Comparison of ENCODE assay signal across 23 mouse cellular contexts in the genomic region with DNA sequence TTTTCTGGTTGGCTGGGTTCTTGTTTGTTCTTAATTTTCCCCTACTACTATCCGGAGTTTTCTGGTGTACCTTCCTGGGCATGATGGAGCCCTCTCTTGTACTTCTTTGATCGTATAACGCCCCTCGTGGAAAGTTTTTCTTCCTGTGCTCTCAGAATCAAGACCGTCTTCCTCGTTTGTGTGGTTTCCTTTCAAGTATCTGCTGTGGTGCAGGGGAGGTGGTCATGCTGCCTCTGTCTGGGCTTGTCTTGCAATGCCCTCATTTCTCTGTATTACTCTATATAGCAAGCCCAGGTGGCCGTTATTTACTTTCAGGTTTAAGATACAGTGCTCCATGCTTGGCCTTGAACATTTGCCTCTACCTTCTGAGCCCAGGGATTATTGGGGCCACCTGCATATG. TPM values are rescaled to one million over a fixed set of nuclear protein-coding genes. Genes with fewer than 3 reads are reported as not detected.
DNase-seq lines count a peak whose midpoint lies in the region; TF ChIP-seq lines count a peak whose summit lies in the region.
"Had no signal": no experiment of that assay in that cellular context is flagged by ENCODE, and none has a peak within 500 bp of the region (broad histone marks: within the 10 kb centered on the region; RNA-seq: fewer than 3 reads in every experiment).

No protein-coding gene starts in this region.

- in situ Hi-C loops in CH12.LX (cut with MboI; ENCODE audit: low pct_ligation_motif_present, low pct_unique_long_range_greater_than_20kb, low sequenced_read_pairs): no loop called here

- H3K27ac ChIP-seq in CH12.LX (ENCODE audit: insufficient read depth, low read depth): peak overlapping the region; percentile 78; the same call in 1 of the 2 replicates
- H3K27ac ChIP-seq: gastrocnemius, adult 2 months; limb, embryonic 15.5 days; liver, embryonic 15.5 days; midbrain, embryonic 10.5 days; neural tube, embryonic 12.5 days had no signal

- 0 out of 2 replicates have a peak, but pooled peaks have one; percentile 17 for TF ChIP-seq POLR2A in CH12.LX (IDR thresholded peaks at IDR 0.05; ENCODE audit: low read depth, low read length)

- peaks cover 3% of the 10 kb centered on the region for H3K9me3 ChIP-seq in CH12.LX (replicated peaks; ENCODE audit: low read length)
- H3K9me3 ChIP-seq: limb, embryonic 15.5 days; liver, embryonic 15.5 days; midbrain, embryonic 10.5 days; neural tube, embryonic 12.5 days had no signal

- H3K9ac ChIP-seq in CH12.LX (ENCODE audit: insufficient read depth, low read depth): 0 out of 2 replicates have a peak overlapping the region, but pooled peaks have one; percentile 6
- H3K9ac ChIP-seq: limb, embryonic 15.5 days; liver, embryonic 15.5 days; neural tube, embryonic 12.5 days had no signal

- no peak overlapping the region for H3K4me3 ChIP-seq in CH12.LX (replicated peaks in 1 of 3; ENCODE audit: low read depth in 2 of 3, low read length in 2 of 3, poor library complexity in 1 of 3)
- H3K4me3 ChIP-seq: gastrocnemius, adult 2 months; limb, embryonic 15.5 days; liver, embryonic 15.5 days; midbrain, embryonic 10.5 days; neural tube, embryonic 12.5 days had no signal

- peak; percentile 91 for TF ChIP-seq EP300 in CH12.LX (IDR thresholded peaks at IDR 0.05; ENCODE audit: low read length)

- H3K79me2 ChIP-seq in CH12.LX (replicated peaks; ENCODE audit: control insufficient read depth, extremely low read depth, insufficient read depth, poor library complexity, severe bottlenecking): no peaks in the 10 kb centered on the region

- TF ChIP-seq RAD21 in CH12.LX (IDR thresholded peaks at IDR 0.05; ENCODE audit: low read depth, low read length): peak; percentile 34

- H3K4me2 ChIP-seq in CH12.LX (ENCODE audit: insufficient read depth, low read depth, poor library complexity, severe bottlenecking): 0 out of 2 replicates have a peak overlapping the region, but pooled peaks have one; percentile 7
- H3K4me2 ChIP-seq: limb, embryonic 15.5 days; liver, embryonic 15.5 days; neural tube, embryonic 12.5 days had no signal

- dilution Hi-C loops in CH12.LX (cut with MboI; ENCODE audit: extremely low pct_ligation_motif_present, extremely low pct_unique_long_range_greater_than_20kb, low sequenced_read_pairs): no loop called here

- peaks cover 10 to 24% of the 10 kb centered on the region in 2 experiments for H3K4me1 ChIP-seq in CH12.LX (ENCODE audit: control insufficient read depth in 1 of 2, insufficient read depth in 2 of 2)
- H3K4me1 ChIP-seq: limb, embryonic 15.5 days; liver, embryonic 15.5 days; midbrain, embryonic 10.5 days; neural tube, embryonic 12.5 days had no signal

- H3K36me3 ChIP-seq in CH12.LX (replicated peaks in 1 of 2; ENCODE audit: control insufficient read depth in 1 of 2, insufficient read depth in 1 of 2, low read length in 1 of 2): no peaks in the 10 kb centered on the region
- H3K36me3 ChIP-seq: limb, embryonic 15.5 days; liver, embryonic 15.5 days; midbrain, embryonic 10.5 days; neural tube, embryonic 12.5 days had no signal

- peak in 1 of 2 experiments; percentile 33; a peak in 2 of 4 replicates for TF ChIP-seq CTCF in CH12.LX (conservative IDR thresholded peaks at IDR 0.05 in 1 of 2, IDR thresholded peaks at IDR 0.05 in 1 of 2; ENCODE audit: low read depth in 2 of 2, low read length in 2 of 2)

- no peaks in the 10 kb centered on the region for H3K27me3 ChIP-seq in CH12.LX (replicated peaks)
- H3K27me3 ChIP-seq: limb, embryonic 15.5 days; liver, embryonic 15.5 days; neural tube, embryonic 12.5 days had no signal

- DNase-seq in CD4-positive helper T cell, adult 2 months (ENCODE audit: low read depth, low spot score): peak; percentile 77
- DNase-seq in CH12.LX (ENCODE audit: extremely low read depth): peak; percentile 76
- peak; percentile 87 for DNase-seq in induced T-regulatory cell, adult 2 months (ENCODE audit: low read depth)
- DNase-seq in thymus, postnatal 0 days (ENCODE audit: low spot score): peak; percentile 72
- no peak for DNase-seq in left cerebral cortex, adult 9 months (ENCODE audit: low spot score in 2 of 2)
- DNase-seq in adrenal gland, adult 8-10 months: no peak
- DNase-seq in urinary bladder, adult 18-20 months (ENCODE audit: low spot score in 2 of 2): no peak
- DNase-seq: adrenal gland, adult 2 months; cerebellum, adult 9-10 months; embryo, embryonic 11 days; gastrocnemius, adult 2 months; heart, adult 18-20 months; heart, postnatal 4 days; kidney, adult 11 months; lung, postnatal 14 days; right cerebral cortex, adult 18-20 months had no signal

TF ChIP-seq in CH12.LX, 34 proteins besides CTCF, POLR2A, EP300 and RAD21:
- TF ChIP-seq CHD2 (IDR thresholded peaks at IDR 0.05; ENCODE audit: low read length): no peak
- no peak for TF ChIP-seq E2F4 (IDR thresholded peaks at IDR 0.05; ENCODE audit: insufficient replicate concordance, low read depth, low read length)
- TF ChIP-seq CHD1 (IDR thresholded peaks at IDR 0.05; ENCODE audit: low read depth, low read length): peak; percentile 98
- TF ChIP-seq TCF12 (IDR thresholded peaks at IDR 0.05; ENCODE audit: low read depth, low read length): peak; percentile 98
- 0 out of 2 replicates have a peak, but pooled peaks have one; percentile 39 for TF ChIP-seq SIN3A (IDR thresholded peaks at IDR 0.05; ENCODE audit: low read length)
- no peak for TF ChIP-seq ZNF384 (IDR thresholded peaks at IDR 0.05; ENCODE audit: low read depth, low read length)
- no peak for TF ChIP-seq UBTF (IDR thresholded peaks at IDR 0.05; ENCODE audit: low read depth, low read length)
- TF ChIP-seq ZMIZ1 (IDR thresholded peaks at IDR 0.05; ENCODE audit: low read depth, low read length): no peak
- TF ChIP-seq JUND (conservative IDR thresholded peaks at IDR 0.05; ENCODE audit: low read depth, low read length): peak; percentile 63; the same call in 1 of the 2 replicates
- TF ChIP-seq SMC3 (IDR thresholded peaks at IDR 0.05; ENCODE audit: low read depth, low read length): peak; percentile 41
- TF ChIP-seq BHLHE40 (IDR thresholded peaks at IDR 0.05; ENCODE audit: low read depth, low read length): peak; percentile 69
- TF ChIP-seq USF2 (conservative IDR thresholded peaks at IDR 0.05; ENCODE audit: low read depth, low read length): no peak
- TF ChIP-seq NRF1 (IDR thresholded peaks at IDR 0.05; ENCODE audit: low read depth, low read length): no peak
- no peak for TF ChIP-seq ZC3H11A (IDR thresholded peaks at IDR 0.05; ENCODE audit: low read depth, low read length)
- no peak for TF ChIP-seq MXI1 (IDR thresholded peaks at IDR 0.05; ENCODE audit: low read depth, low read length)
- peak; percentile 75 for TF ChIP-seq JUN (IDR thresholded peaks at IDR 0.05; ENCODE audit: insufficient read depth, low read depth, low read length)
- TF ChIP-seq MAZ (IDR thresholded peaks at IDR 0.05; ENCODE audit: low read depth, low read length): 0 out of 2 replicates have a peak, but pooled peaks have one; percentile 15
- no peak for TF ChIP-seq NELFE (IDR thresholded peaks at IDR 0.05; ENCODE audit: low read depth, low read length)
- TF ChIP-seq TBP (conservative IDR thresholded peaks at IDR 0.05; ENCODE audit: low read depth, low read length): no peak
- TF ChIP-seq MEF2A (IDR thresholded peaks at IDR 0.05; ENCODE audit: borderline replicate concordance, low read depth, low read length): peak; percentile 86
- peak; percentile 69; the same call in 1 of the 2 replicates for TF ChIP-seq MAX (IDR thresholded peaks at IDR 0.05; ENCODE audit: low read length)
- peak; percentile 63; the same call in 1 of the 2 replicates for TF ChIP-seq ELF1 (IDR thresholded peaks at IDR 0.05; ENCODE audit: low read depth, low read length)
- TF ChIP-seq HCFC1 (IDR thresholded peaks at IDR 0.05; ENCODE audit: low read depth, low read length): peak; percentile 14; the same call in 1 of the 2 replicates
- peak; percentile 88 for TF ChIP-seq MYC (IDR thresholded peaks at IDR 0.05; ENCODE audit: low read depth, low read length)
- TF ChIP-seq ETS1 (conservative IDR thresholded peaks at IDR 0.05; ENCODE audit: low read depth, low read length): peak; percentile 66
- TF ChIP-seq IRF4 (IDR thresholded peaks at IDR 0.05; ENCODE audit: low read depth, low read length): peak; percentile 94
- TF ChIP-seq PAX5 (IDR thresholded peaks at IDR 0.05; ENCODE audit: low read length): no peak
- TF ChIP-seq MAFK (IDR thresholded peaks at IDR 0.05; ENCODE audit: insufficient replicate concordance, low read length): no peak
- TF ChIP-seq GABPA (IDR thresholded peaks at IDR 0.05; ENCODE audit: insufficient replicate concordance, low read depth, low read length): no peak
- TF ChIP-seq USF1 (IDR thresholded peaks at IDR 0.05; ENCODE audit: low read depth, low read length): no peak
- TF ChIP-seq ZKSCAN1 (IDR thresholded peaks at IDR 0.05; ENCODE audit: borderline replicate concordance, low read depth, low read length): no peak
- no peak for TF ChIP-seq KAT2A (IDR thresholded peaks at IDR 0.05; ENCODE audit: insufficient replicate concordance, low read length)
- TF ChIP-seq RCOR1 (conservative IDR thresholded peaks at IDR 0.05; ENCODE audit: low read depth, low read length): no peak; the same call in 1 of the 2 replicates
- no peak for TF ChIP-seq POLR2AphosphoS2 (IDR thresholded peaks at IDR 0.05; ENCODE audit: low read depth, low read length)

RNA-seq across cellular contexts. Expression of a gene that starts 31.5 kb away (rescaled TPM):
- total RNA-seq in CH12.LX (2012; rRNA removed): 4.6 and 6.5 TPM in 2 replicates
- total RNA-seq in CH12.LX (2014; rRNA removed): not detected in 2 replicates
- 0.97 and 1.1 TPM in 2 replicates for polyA plus RNA-seq in CH12.LX (2012; ENCODE audit: insufficient read length, low read depth)
- 0.51 and 0.60 TPM in 2 replicates for polyA plus RNA-seq in thymus, postnatal 0 days (2015; fragmentation: Nextera tagmentation; extraction: Ambion mirVana)
- not detected for total RNA-seq in adrenal gland, adult 8-10 months (2022)
- total RNA-seq: adrenal gland, adult 2 months; gastrocnemius, adult 2 months; heart, adult 18-20 months; heart, postnatal 4 days had no signal
- polyA plus RNA-seq: adrenal gland, adult 2 months; heart, embryonic 14.5 days; hindbrain, embryonic 16.5 days; large intestine, adult 2 months; midbrain, embryonic 10.5 days; neural tube, embryonic 12.5 days had no signal

Comparison
In these comparisons a context has a peak if more than half of its experiments do, and no peak if none do; other contexts are left out.
1. DNase-seq: peak in CD4-positive helper T cell, adult 2 months (single experiment), CH12.LX (single experiment), induced T-regulatory cell, adult 2 months (single experiment) and thymus, postnatal 0 days (single experiment); none in left cerebral cortex, adult 9 months (0 of 2), adrenal gland, adult 8-10 months (single experiment) and urinary bladder, adult 18-20 months (0 of 2).